Comparison of ENCODE assay signal across 24 mouse cellular contexts in genomic region chr10:20157021-20157726, GRCm38 (mm10).
"Had no signal": no experiment of that assay in that cellular context is flagged by ENCODE, and none has a peak within 500 bp of the region (broad histone marks: within the 10 kb centered on the region; RNA-seq: fewer than 3 reads in every experiment).

No protein-coding gene starts in this region.

- H3K4me3 ChIP-seq: heart, adult 2 months; heart, embryonic 13.5 days; heart, embryonic 15.5 days; hindbrain, embryonic 10.5 days; hindbrain, embryonic 12.5 days; intestine, embryonic 15.5 days; layer of hippocampus, adult 2 months; limb, embryonic 13.5 days; limb, embryonic 15.5 days; liver, embryonic 12.5 days had no signal

- DNase-seq: gastrocnemius, postnatal 14 days; gastrocnemius, postnatal 36 days; heart, adult 11 months; heart, adult 2 months; heart, postnatal 4 days; kidney, adult 18-20 months; kidney, adult 8-10 months; kidney, postnatal 10 days; kidney, postnatal 25 days; kidney, postnatal 4 days; layer of hippocampus, postnatal 36 days; left cerebral cortex, postnatal 4 days had no signal

- H3K4me1 ChIP-seq: hindbrain, embryonic 12.5 days; intestine, embryonic 15.5 days; limb, embryonic 13.5 days; limb, embryonic 15.5 days had no signal

- H3K27me3 ChIP-seq: heart, embryonic 13.5 days; heart, embryonic 15.5 days; intestine, embryonic 15.5 days; limb, embryonic 13.5 days; limb, embryonic 15.5 days; liver, embryonic 12.5 days had no signal

- ATAC-seq: hindbrain, embryonic 16.5 days; inflammation-experienced regulatory T-cells, adult 6 months; intestine, embryonic 15.5 days; intestine, postnatal 0 days; liver, embryonic 12.5 days had no signal

- H3K36me3 ChIP-seq: heart, embryonic 13.5 days; heart, embryonic 15.5 days; hindbrain, embryonic 10.5 days; hindbrain, embryonic 12.5 days; intestine, embryonic 15.5 days; limb, embryonic 13.5 days; limb, embryonic 15.5 days; liver, embryonic 12.5 days had no signal

- H3K9me3 ChIP-seq: heart, embryonic 13.5 days; heart, embryonic 15.5 days; hindbrain, embryonic 10.5 days; hindbrain, embryonic 12.5 days; intestine, embryonic 15.5 days; limb, embryonic 13.5 days; limb, embryonic 15.5 days; liver, embryonic 12.5 days had no signal
